Mouse (Mus musculus): ENCODE measurements around the gene Muc20. TPM values are rescaled to one million over a fixed set of nuclear protein-coding genes. Genes with fewer than 3 reads are reported as not detected.

Gene Muc20
- polyA plus RNA-seq (2012; rRNA removed; ENCODE audit: low replicate concordance): 6.0 TPM in 1 of 2 replicates, not detected in the other

GRCm38 (mm10) chr16:32797426-32797689 lies at the start of gene Muc20:
Gene Muc20, minus strand, starts transcription at chr16:32797435.

GRCm38 (mm10) chr16:32810321-32810720 lies 13.1 kb upstream of the Muc20 start, which contains the start of gene Smbd1:
Gene Smbd1, minus strand, starts transcription at chr16:32810477.

DNA sequence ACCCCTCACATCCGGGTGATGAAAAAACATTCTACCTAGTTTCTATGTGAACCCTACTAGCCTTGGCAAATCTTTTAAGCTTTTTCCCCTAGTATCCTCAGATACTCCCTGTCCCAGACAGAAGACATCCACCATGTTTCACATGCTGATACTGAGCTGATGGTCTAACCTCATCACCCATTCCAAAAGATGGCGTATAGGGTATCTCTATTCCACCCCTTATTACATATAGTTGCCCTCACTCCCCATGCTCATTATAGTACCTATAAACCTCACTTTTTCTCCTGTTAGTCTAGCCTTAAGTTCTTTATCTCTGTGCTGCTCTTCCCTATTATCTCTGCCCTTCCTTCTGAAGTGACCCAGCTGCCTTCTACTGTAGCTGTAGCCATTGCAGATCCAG lies 61.6 kb downstream of the Muc20 start, which contains the start of gene Muc4:
Gene Muc4, plus strand, starts transcription at position 301 of the 400 bp plus-strand sequence.

Other genes starting within 250 kb of the Muc20 start
- gene Tfrc, start 188.5 kb downstream of the Muc20 start, polyA plus RNA-seq (2012; rRNA removed; ENCODE audit: low replicate concordance): 6.7 and 7.1 TPM in 2 replicates
- gene Tnk2, start 153.6 kb downstream of the Muc20 start, polyA plus RNA-seq (2012; rRNA removed; ENCODE audit: low replicate concordance): 95.7 and 99.0 TPM in 2 replicates
- 0.16 and 17.8 TPM in 2 replicates for gene Muc4, start 61.5 kb downstream of the Muc20 start, polyA plus RNA-seq (2012; rRNA removed; ENCODE audit: low replicate concordance)
- gene Smbd1, start 13.0 kb upstream of the Muc20 start, polyA plus RNA-seq (2012; rRNA removed; ENCODE audit: low replicate concordance): not detected in 2 replicates
- gene Fyttd1, start 80.1 kb upstream of the Muc20 start, polyA plus RNA-seq (2012; rRNA removed; ENCODE audit: low replicate concordance): 11.6 and 13.7 TPM in 2 replicates
- gene Rubcn, start 80.3 kb upstream of the Muc20 start, polyA plus RNA-seq (2012; rRNA removed; ENCODE audit: low replicate concordance): 37.5 and 43.6 TPM in 2 replicates
- gene Lrch3, start 116.7 kb upstream of the Muc20 start, polyA plus RNA-seq (2012; rRNA removed; ENCODE audit: low replicate concordance): 35.1 and 39.6 TPM in 2 replicates

Data from subcutaneous adipose tissue, adult 2 months (tissue).